Mouse (Mus musculus) Patski (cell line): ENCODE results near the gene Gm867. TPM values are rescaled to one million over a fixed set of nuclear protein-coding genes. Genes with fewer than 3 reads are reported as not detected.

Experiments
- ATAC-seq: fragments of 100-300 bp; one replicate; pipeline ENCODE4 v1.8.0; 2021
- CTCF ChIA-PET: fragments of 350-600 bp; sonication (Branson Sonifier 250); formaldehyde crosslinking; loops from one replicate; lab custom pipeline; 2022; ENCODE audit warnings: inconsistent platforms; lab: Charles Lee
- POLR2A ChIA-PET: fragments of 350-600 bp; sonication (Branson Sonifier 250); formaldehyde crosslinking; loops from one replicate; lab custom pipeline; 2022; ENCODE audit warnings: antibody characterized with exemption, inconsistent platforms; lab: Charles Lee
- DNase-seq: peaks from one replicate; pipeline ENCODE4 v3.0.0-alpha.2; 2011; ENCODE audit warnings: low read depth, low spot score
- H3K27me3 ChIP-seq: fragments of 371-371 bp; one replicate; pipeline ENCODE4 v1.5.1; 2021
- CTCF ChIP-seq: fragments of 100-300 bp; IDR thresholded peaks from one replicate; pipeline ENCODE4 v1.5.1; 2021
- in situ Hi-C: fragments of 300-500 bp; cut with MboI; formaldehyde crosslinking; loops from 3 replicates; pipeline ENCODE4 v1.11.1; 2018; ENCODE audit warnings: low pct_unique_long_range_greater_than_20kb, mixed read lengths
- polyA plus RNA-seq: library from polyadenylated mRNA; unstranded; gene quantifications from one replicate; pipeline ENCODE4 v1.2.3, GENCODE M21; 2021

The Gm867 gene
- polyA plus RNA-seq, 1 experiment from 2014 or later = 0.05 TPM

DNA sequence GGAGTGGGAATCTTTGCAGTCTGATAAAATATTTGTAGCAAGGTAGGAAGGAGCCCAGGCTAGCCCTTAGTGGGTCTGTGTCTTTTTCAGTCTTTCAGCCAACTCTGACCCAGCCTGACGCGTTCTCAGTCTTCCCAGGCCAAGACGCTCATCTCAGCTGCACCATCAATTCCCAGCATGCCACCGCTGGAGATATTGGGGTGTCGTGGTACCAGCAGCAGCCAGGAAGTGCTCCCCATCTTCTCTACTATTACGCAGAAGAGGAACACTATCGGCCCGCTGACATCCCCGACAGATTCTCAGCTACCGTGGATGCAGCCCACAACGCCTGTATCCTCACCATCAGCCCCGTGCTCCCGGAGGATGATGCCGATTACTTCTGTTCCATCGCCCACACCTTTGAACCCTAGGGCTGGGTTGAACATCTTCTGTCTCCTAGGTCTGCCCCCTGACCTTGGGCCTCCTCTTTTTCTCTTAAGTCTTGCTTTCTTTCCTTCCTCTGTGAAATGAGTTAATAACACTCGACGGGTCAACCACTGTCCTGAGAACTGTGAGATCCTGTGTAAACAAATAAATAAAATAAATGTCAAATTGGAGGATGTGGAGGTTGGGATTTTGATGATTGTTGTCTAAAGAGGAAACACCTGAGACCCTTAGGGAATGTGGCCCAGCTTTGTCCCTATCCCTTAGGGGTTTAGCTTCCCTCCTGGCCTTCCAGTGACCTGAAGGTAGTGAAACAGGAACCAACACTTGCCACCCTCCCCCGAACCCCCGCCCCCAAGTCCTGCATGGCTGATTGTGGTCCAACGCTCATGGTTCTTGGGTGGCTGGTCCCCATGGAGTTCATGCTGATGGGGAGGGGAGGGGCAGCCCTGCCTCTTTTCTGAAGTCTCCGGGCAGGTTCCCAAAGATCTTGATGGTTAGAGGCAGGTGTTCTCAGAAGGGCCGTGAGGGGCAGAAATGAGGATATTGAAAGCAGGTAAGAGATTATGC, 8.9 kb upstream of the Gm867 start:
- no peaks in the 10 kb centered on the region for H3K27me3 ChIP-seq
- DNase-seq (no peak), ATAC-seq (no peak)
- TF ChIP-seq CTCF = no peak
- POLR2A ChIA-PET = interaction anchor here (0.9 kb wide), 1 partner anchor 9 kb away, joined by 3 read pairs; no protein-coding TSS in a partner anchor
- CTCF ChIA-PET = interaction anchor here (1.2 to 1.4 kb wide), 3 partner anchors 51 to 363 kb away, joined by 3 to 4 read pairs (median 4); no protein-coding TSS in a partner anchor
- in situ Hi-C loops = loop anchor here (5.0 to 10.0 kb wide), 4 partner anchors 65 to 362 kb away; partner anchors contain the start of gene Ggt5

DNA sequence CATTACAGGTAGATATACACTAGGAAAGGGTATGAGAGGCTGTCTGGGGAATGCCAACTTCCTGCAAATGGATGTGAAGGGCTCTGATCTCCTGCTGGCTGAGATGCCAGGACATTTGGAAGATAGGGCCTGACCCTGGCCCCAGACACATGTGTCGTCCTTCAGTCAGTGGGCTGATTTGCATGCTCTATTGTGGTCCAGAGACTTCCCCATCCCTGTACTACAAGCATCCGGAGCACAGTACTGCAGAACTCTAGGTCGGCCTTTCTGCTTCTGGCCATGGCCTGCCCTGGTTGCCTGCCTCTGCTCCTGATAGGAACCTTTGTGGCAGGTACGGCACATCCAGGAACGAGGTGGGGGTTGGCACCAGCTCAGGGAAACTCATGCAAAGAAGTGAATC, 7.6 kb upstream of the Gm867 start:
- in situ Hi-C loops = no loop called here
- CTCF ChIA-PET = no interaction called here
- no peak for ATAC-seq
- POLR2A ChIA-PET = no interaction called here
- DNase-seq = no peak
- H3K27me3 ChIP-seq = no peaks in the 10 kb centered on the region
- no peak for TF ChIP-seq CTCF

DNA sequence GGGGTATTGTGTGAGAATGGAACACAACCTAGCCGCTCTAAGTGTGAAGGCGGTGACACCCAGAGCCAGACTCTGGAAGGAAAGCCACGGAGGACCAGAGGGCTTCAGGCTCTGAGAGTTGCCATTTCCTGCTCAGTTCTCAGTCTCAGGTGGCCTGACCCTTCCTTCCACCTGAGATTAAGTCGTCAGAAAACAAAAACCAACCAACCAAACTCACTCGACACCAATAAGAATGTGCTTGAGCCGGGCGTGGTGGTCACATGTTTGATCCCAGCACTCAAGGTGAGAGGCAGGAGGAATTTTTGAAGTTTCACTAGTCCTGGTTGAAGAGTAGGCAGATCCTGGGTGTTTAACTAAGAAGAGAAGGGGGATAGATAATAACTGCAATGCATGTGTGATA, 5.4 kb upstream of the Gm867 start:
- ATAC-seq = no peak
- no peaks in the 10 kb centered on the region for H3K27me3 ChIP-seq
- no peak for DNase-seq
- TF ChIP-seq CTCF = no peak
- in situ Hi-C loops = no loop called here
- ChIA-PET CTCF (interaction anchor here (1.3 kb wide), 1 partner anchor 63 kb away, joined by 4 read pairs; no protein-coding TSS in a partner anchor), POLR2A (no interaction called here)

DNA sequence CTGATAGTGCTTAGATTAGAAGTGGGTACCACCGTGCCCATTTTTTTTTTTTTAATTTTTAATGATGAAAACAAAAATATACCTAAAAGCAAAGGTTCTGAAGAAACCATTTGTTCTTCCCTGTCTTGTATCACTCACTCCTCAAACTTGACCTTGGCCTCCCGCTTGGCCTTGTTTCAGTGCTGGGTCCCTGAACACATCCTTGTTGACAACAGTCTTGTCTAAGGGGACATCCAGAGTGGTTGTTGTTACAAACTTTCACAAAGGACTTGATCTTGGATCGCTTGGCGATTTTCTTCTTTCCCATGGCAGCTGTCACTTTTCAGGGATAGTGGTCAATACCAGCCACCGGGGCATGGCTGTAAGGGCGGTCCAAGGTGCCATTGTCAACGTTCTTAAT, 4.7 kb upstream of the Gm867 start:
- no peaks in the 10 kb centered on the region for H3K27me3 ChIP-seq
- CTCF ChIA-PET = no interaction called here
- POLR2A ChIA-PET = no interaction called here
- in situ Hi-C loops = no loop called here
- no peak for ATAC-seq
- TF ChIP-seq CTCF = no peak
- no peak for DNase-seq

DNA sequence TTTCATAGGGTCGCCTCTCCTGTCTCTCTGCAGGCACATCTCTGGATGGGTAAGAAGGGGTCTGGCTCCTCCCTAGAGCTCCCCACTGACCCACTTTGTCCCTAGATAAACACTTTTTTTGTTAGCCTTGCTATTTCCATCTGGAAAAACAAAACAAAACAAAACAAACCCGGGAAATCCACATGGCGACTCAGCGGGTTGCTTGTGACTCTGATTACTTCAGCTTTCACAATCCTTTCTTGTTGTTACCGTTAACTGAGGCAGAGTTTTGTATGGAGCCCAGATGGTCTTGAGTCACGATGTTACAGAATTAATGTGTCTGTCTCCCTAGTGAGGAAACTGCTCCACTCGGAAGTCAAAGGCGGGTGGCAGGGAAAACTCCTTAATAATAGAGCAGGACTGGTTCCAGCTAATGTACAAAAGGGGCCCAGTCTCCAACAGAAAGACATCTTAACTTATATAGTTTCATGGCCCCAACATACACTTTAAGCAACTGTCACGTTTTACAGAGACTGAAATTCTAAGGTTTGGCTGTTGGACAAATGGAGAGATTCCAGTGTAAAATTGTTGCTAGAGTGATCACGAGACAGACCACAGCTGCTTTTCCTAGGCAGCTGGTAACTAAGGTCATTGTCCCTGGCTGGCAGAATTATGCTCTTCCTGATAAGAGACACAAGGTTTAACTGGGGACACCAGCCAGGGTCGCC, 3.7 kb upstream of the Gm867 start:
- CTCF ChIA-PET = interaction anchor here (1.3 kb wide), 1 partner anchor 18 kb away, joined by 3 read pairs; no protein-coding TSS in a partner anchor
- no peaks in the 10 kb centered on the region for H3K27me3 ChIP-seq
- DNase-seq = no peak
- POLR2A ChIA-PET = no interaction called here
- in situ Hi-C loops = no loop called here
- no peak for ATAC-seq
- no peak for TF ChIP-seq CTCF

DNA sequence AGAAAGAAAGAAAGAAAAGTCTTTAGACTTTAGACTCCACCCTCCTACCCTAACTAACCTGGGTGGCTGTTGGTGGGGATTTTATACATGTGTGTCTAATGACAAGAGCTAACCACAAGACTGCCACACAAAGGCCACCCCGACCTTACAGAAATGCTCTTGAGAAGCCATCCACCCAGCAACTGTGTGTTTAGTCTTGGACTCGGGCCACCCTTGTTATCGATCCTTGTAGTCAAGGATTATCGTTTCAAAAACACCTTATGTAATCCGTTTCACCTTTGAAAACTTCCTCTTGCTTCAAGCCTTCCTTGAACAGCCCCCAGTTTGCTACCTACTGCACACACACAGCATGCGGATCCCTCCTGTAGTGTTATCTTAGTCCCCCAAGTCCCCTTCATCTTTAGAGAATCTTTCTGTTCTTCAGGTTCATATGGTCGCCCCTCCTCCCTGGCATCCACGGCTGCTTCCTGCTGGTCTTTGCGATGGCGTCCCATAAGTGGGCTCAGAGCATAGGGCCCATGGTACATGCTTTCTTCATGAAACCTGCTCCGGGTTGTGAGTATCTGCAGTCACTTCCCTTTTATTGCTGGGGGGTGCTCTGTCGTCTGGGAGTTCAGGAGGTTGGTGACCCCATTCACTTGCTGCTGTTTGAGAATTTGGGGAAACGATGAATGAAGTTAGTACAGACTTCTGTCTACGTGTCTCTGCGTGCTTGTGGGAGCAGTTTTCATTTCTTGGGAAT, 2.4 kb upstream of the Gm867 start, which contains the start of gene Vpreb3:
Vpreb3 (plus strand) TSS at position 322 of the 742 bp plus-strand sequence.
- DNase-seq = no peak
- in situ Hi-C loops = no loop called here
- ATAC-seq = no peak
- no peak for TF ChIP-seq CTCF
- ChIA-PET CTCF (interaction anchor here (0.7 to 1.3 kb wide), 2 partner anchors 9 to 16 kb away, joined by 3 read pairs; no protein-coding TSS in a partner anchor), POLR2A (no interaction called here)
- no peaks in the 10 kb centered on the region for H3K27me3 ChIP-seq

DNA sequence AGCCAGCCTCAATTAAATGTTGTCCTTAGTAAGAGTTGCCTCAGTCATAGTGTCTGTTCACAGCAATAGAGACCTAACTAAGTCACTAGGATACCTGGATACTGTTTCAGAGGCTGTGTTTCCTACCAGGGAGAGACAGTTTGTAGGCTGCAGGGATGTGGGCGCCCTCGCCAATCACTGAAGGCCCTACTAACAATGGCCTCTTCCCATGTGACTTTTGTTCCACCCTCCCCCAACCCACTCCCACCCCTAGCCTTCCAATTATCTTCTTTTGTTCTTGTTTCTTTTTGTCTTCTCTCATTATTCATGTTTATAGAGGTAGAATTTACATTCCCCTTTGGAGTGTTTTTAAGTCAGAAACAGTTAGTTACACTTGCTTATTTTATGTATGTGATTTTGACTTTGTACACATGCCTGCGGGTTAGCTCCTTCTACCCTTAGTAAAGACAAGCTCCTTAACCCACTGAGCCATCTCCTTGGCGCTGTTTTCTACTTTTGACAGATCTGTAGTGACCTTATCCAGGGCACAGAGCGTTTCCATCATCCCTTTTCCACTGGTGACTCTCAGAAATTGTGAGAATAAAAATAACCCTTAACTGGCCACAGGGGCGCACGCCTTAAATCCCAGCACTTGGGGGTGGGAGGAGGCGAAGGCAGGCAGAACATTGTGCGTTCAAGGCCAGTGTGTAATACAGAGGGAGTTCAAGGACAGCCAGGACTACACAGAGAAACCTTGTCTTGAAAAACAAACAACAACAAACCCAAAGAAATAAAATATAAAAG, 761 bp upstream of the Gm867 start:
- no peaks in the 10 kb centered on the region for H3K27me3 ChIP-seq
- TF ChIP-seq CTCF = no peak
- DNase-seq (no peak), ATAC-seq (no peak)
- in situ Hi-C loops = no loop called here
- POLR2A ChIA-PET = no interaction called here
- CTCF ChIA-PET = interaction anchor here (1.2 kb wide), 1 partner anchor 177 kb away, joined by 3 read pairs; no protein-coding TSS in a partner anchor

DNA sequence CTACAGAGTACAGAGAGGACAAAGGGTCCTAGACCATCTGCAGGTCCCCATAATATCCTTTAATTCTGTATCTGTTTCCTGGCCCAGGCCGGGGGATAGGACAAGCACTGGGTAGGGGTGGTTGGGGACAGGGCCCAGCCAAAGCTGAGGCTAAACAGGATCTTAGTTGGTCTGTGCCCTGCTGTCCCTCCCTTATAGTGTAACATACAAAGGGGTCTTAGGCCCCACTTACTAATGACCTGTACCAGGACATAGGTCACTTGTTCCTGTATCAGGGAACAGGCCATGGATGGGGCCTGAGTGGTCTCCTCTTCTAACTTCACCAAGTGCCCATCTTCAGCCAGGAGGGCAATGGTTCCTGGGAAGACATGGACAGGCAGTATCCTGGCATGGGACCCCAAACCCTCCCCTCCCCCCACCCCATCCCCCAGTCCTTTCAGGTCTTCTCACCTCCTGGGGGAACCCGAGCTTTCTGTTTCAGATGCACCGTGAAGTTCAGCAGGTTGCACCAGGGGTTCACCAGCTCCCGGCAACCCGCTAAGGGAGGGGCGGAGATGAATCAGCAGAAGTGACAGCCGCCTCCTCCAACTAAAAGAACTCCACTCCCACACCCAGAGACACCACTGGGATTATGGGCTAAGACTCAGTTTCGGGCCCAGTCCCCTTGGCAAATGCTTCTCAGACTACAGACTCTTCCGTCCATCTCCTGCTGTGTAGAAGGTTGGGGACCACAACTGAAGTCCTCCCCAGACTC, 814 bp downstream of the Gm867 start:
- no peak for TF ChIP-seq CTCF
- no peak for DNase-seq
- POLR2A ChIA-PET = interaction anchor here (0.9 kb wide), 2 partner anchors 10 to 19 kb away, joined by 3 read pairs; partner anchors contain the start of gene Smarcb1
- CTCF ChIA-PET = interaction anchor here (1.7 kb wide), 1 partner anchor 12 kb away, joined by 5 read pairs; no protein-coding TSS in a partner anchor
- no peak for ATAC-seq
- in situ Hi-C loops = no loop called here
- H3K27me3 ChIP-seq = no peaks in the 10 kb centered on the region
